Mouse (Mus musculus) cortical plate, adult 2 months (tissue): Measurements from ENCODE around the gene Slc17a6. TPM values are rescaled to one million over a fixed set of nuclear protein-coding genes. Genes with fewer than 3 reads are reported as not detected.
A peak's percentile ranks its signal among the peaks of the same experiment; 100 is the strongest.

Source experiments
- H3K27ac ChIP-seq: fragments of 200-500 bp; 2 replicates; pipeline ENCODE4 v1.5.1; 2012; ENCODE audit warnings: low read length, control low read depth, inconsistent platforms; ENCODE audit not compliant: insufficient read depth
- H3K4me1 ChIP-seq: fragments of 200-500 bp; 2 replicates; pipeline ENCODE4 v1.6.1; 2011; ENCODE audit warnings: low read length; ENCODE audit not compliant: control insufficient read depth, insufficient read depth
- H3K4me3 ChIP-seq: fragments of 200-500 bp; 2 replicates; pipeline ENCODE4 v1.5.1; 2011; ENCODE audit warnings: mild to moderate bottlenecking, low read length, control low read depth; ENCODE audit not compliant: insufficient read depth
- CTCF ChIP-seq: fragments of 200-500 bp; IDR thresholded peaks from 2 replicates; pipeline ENCODE4 v1.5.1; 2011; ENCODE audit warnings: mild to moderate bottlenecking, control low read depth, low read length; ENCODE audit not compliant: insufficient read depth; ENCODE audit errors: extremely low read depth
- POLR2A ChIP-seq: fragments of 200-500 bp; IDR thresholded peaks from 2 replicates; pipeline ENCODE4 v1.6.1; 2011; ENCODE audit warnings: mild to moderate bottlenecking, low read length, control low read depth; ENCODE audit not compliant: insufficient read depth; ENCODE audit errors: extremely low read depth
- polyA plus RNA-seq: library from polyadenylated mRNA; depleted of rRNA; stranded (reverse); fragments of >200 nt; gene quantifications from 2 replicates; pipeline ENCODE4 v1.2.3, GENCODE M21; 2012

The Slc17a6 gene
- polyA plus RNA-seq, 1 experiment: 10.8 TPM

GRCm38 (mm10) chr7:51625161-51625560 lies 3.4 kb downstream of the Slc17a6 start:
- Histone ChIP-seq H3K27ac (0 out of 2 replicates have a peak overlapping the region, but pooled peaks have one; percentile 10), H3K4me1 (no peaks in the 10 kb centered on the region; the same call in 1 of the 2 replicates), H3K4me3 (0 out of 2 replicates have a peak overlapping the region, but pooled peaks have one; percentile 20)
- TF ChIP-seq POLR2A: no peak
- no peak for TF ChIP-seq CTCF

GRCm38 (mm10) chr7:51625591-51626255 lies 3.9 kb downstream of the Slc17a6 start:
- no peak for TF ChIP-seq POLR2A
- TF ChIP-seq CTCF: no peak
- H3K4me1 ChIP-seq: no peaks in the 10 kb centered on the region; the same call in 1 of the 2 replicates
- no peak overlapping the region for H3K27ac ChIP-seq
- H3K4me3 ChIP-seq: 0 out of 2 replicates have a peak overlapping the region, but pooled peaks have one; percentile 20

- TF ChIP-seq CTCF (no peak), POLR2A (no peak)
- peak overlapping the region; percentile 23; the same call in 1 of the 2 replicates for H3K4me3 ChIP-seq
- H3K4me1 ChIP-seq: no peaks in the 10 kb centered on the region; the same call in 1 of the 2 replicates
- no peak overlapping the region for H3K27ac ChIP-seq
Measured at GRCm38 (mm10) chr7:51626451-51627000, 4.7 kb downstream of the Slc17a6 start.

- TF ChIP-seq POLR2A (no peak), CTCF (no peak)
- H3K4me1 ChIP-seq: no peaks in the 10 kb centered on the region; the same call in 1 of the 2 replicates
- H3K4me3 ChIP-seq: peak overlapping the region; percentile 23
- no peak overlapping the region for H3K27ac ChIP-seq
Measured at GRCm38 (mm10) chr7:51627001-51627631, 5.3 kb downstream of the Slc17a6 start.

GRCm38 (mm10) chr7:51627666-51628065 lies 5.9 kb downstream of the Slc17a6 start:
- no peaks in the 10 kb centered on the region; the same call in 1 of the 2 replicates for H3K4me1 ChIP-seq
- H3K27ac ChIP-seq: no peak overlapping the region
- TF ChIP-seq CTCF (no peak), POLR2A (no peak)
- H3K4me3 ChIP-seq: no peak overlapping the region; the same call in 1 of the 2 replicates

GRCm38 (mm10) chr7:51628349-51628748 lies 6.5 kb downstream of the Slc17a6 start:
- H3K4me3 ChIP-seq: no peak overlapping the region
- no peaks in the 10 kb centered on the region; the same call in 1 of the 2 replicates for H3K4me1 ChIP-seq
- no peak overlapping the region for H3K27ac ChIP-seq
- TF ChIP-seq POLR2A: no peak
- TF ChIP-seq CTCF: no peak

GRCm38 (mm10) chr7:51629206-51629605 lies 7.4 kb downstream of the Slc17a6 start:
- TF ChIP-seq CTCF (no peak), POLR2A (no peak)
- no peaks in the 10 kb centered on the region; the same call in 1 of the 2 replicates for H3K4me1 ChIP-seq
- H3K4me3 ChIP-seq: no peak overlapping the region
- H3K27ac ChIP-seq: no peak overlapping the region

- TF ChIP-seq CTCF (no peak), POLR2A (no peak)
- Histone ChIP-seq H3K4me3 (no peak overlapping the region), H3K27ac (no peak overlapping the region), H3K4me1 (no peaks in the 10 kb centered on the region)
Measured at GRCm38 (mm10) chr7:51631171-51631570, 9.4 kb downstream of the Slc17a6 start.

- Histone ChIP-seq H3K4me1 (no peaks in the 10 kb centered on the region), H3K27ac (no peak overlapping the region)
- TF ChIP-seq POLR2A (no peak), CTCF (no peak)
Measured at GRCm38 (mm10) chr7:51632543-51633229, 10.9 kb downstream of the Slc17a6 start.

More at GRCm38 (mm10) chr7:51632543-51633229, 10.9 kb downstream of the Slc17a6 start:
- no peak overlapping the region for H3K4me3 ChIP-seq
